Mouse (Mus musculus): ENCODE measurements around the gene Klf2. TPM values are rescaled to one million over a fixed set of nuclear protein-coding genes. Genes with fewer than 3 reads are reported as not detected.

Klf2 gene
- total and polyA plus RNA-seq, 3 experiments = 0.12 to 1.4 TPM; not detected in 1

- TF ChIP-seq EP300 (IDR thresholded peaks at IDR 0.05; ENCODE audit: low read length) = no peak
- TF ChIP-seq MAX (IDR thresholded peaks at IDR 0.05; ENCODE audit: low read length) = no peak
- TF ChIP-seq ETS1 (conservative IDR thresholded peaks at IDR 0.05; ENCODE audit: low read depth, low read length) = no peak
- no peak overlapping the region for H3K27ac ChIP-seq (ENCODE audit: insufficient read depth, low read depth)
- H3K9me3 ChIP-seq (replicated peaks; ENCODE audit: low read length) = no peaks in the 10 kb centered on the region
- H3K27me3 ChIP-seq (replicated peaks) = no peaks in the 10 kb centered on the region
- peaks cover 5 to 75% of the 10 kb centered on the region in 2 experiments for H3K4me1 ChIP-seq (ENCODE audit: control insufficient read depth in 1 of 2, insufficient read depth in 2 of 2)
- no peaks in the 10 kb centered on the region for H3K79me2 ChIP-seq (replicated peaks; ENCODE audit: control insufficient read depth, extremely low read depth, insufficient read depth, poor library complexity, severe bottlenecking)
- no peak overlapping the region for H3K4me2 ChIP-seq (ENCODE audit: insufficient read depth, low read depth, poor library complexity, severe bottlenecking)
- dilution Hi-C loops (cut with MboI; ENCODE audit: extremely low pct_ligation_motif_present, extremely low pct_unique_long_range_greater_than_20kb, low sequenced_read_pairs) = no loop called here
- DNase-seq (ENCODE audit: extremely low read depth) = no peak
- H3K4me3 ChIP-seq (replicated peaks in 1 of 3; ENCODE audit: low read depth in 2 of 3, low read length in 2 of 3, poor library complexity in 1 of 3) = no peak overlapping the region
- H3K36me3 ChIP-seq (replicated peaks in 1 of 2; ENCODE audit: control insufficient read depth in 1 of 2, insufficient read depth in 1 of 2, low read length in 1 of 2) = peaks cover 35 to 74% of the 10 kb centered on the region in 2 experiments
- no peak overlapping the region for H3K9ac ChIP-seq (ENCODE audit: insufficient read depth, low read depth)
- in situ Hi-C loops (cut with MboI; ENCODE audit: low pct_ligation_motif_present, low pct_unique_long_range_greater_than_20kb, low sequenced_read_pairs) = no loop called here
Measured at GRCm38 (mm10) chr8:72354272-72354671, 35.4 kb downstream of the Klf2 start.

- peaks cover 44 to 89% of the 10 kb centered on the region in 2 experiments for H3K36me3 ChIP-seq (replicated peaks in 1 of 2; ENCODE audit: control insufficient read depth in 1 of 2, insufficient read depth in 1 of 2, low read length in 1 of 2)
- H3K4me1 ChIP-seq (ENCODE audit: control insufficient read depth in 1 of 2, insufficient read depth in 2 of 2) = peaks cover 0 to 55% of the 10 kb centered on the region in 2 experiments; a peak in 2 of 4 replicates
- H3K9ac ChIP-seq (ENCODE audit: insufficient read depth, low read depth) = no peak overlapping the region
- in situ Hi-C loops (cut with MboI; ENCODE audit: low pct_ligation_motif_present, low pct_unique_long_range_greater_than_20kb, low sequenced_read_pairs) (no loop called here), dilution Hi-C loops (cut with MboI; ENCODE audit: extremely low pct_ligation_motif_present, extremely low pct_unique_long_range_greater_than_20kb, low sequenced_read_pairs) (no loop called here)
- no peak overlapping the region for H3K27ac ChIP-seq (ENCODE audit: insufficient read depth, low read depth)
- TF ChIP-seq ZNF384 (IDR thresholded peaks at IDR 0.05; ENCODE audit: low read depth, low read length) (no peak), ELF1 (IDR thresholded peaks at IDR 0.05; ENCODE audit: low read depth, low read length) (no peak), HCFC1 (IDR thresholded peaks at IDR 0.05; ENCODE audit: low read depth, low read length) (no peak), IRF4 (IDR thresholded peaks at IDR 0.05; ENCODE audit: low read depth, low read length) (no peak), ETS1 (conservative IDR thresholded peaks at IDR 0.05; ENCODE audit: low read depth, low read length) (no peak), TCF12 (IDR thresholded peaks at IDR 0.05; ENCODE audit: low read depth, low read length) (no peak), CTCF (conservative IDR thresholded peaks at IDR 0.05 in 1 of 2, IDR thresholded peaks at IDR 0.05 in 1 of 2; ENCODE audit: low read depth in 2 of 2, low read length in 2 of 2) (no peak), NRF1 (IDR thresholded peaks at IDR 0.05; ENCODE audit: low read depth, low read length) (no peak), SMC3 (IDR thresholded peaks at IDR 0.05; ENCODE audit: low read depth, low read length) (no peak), E2F4 (IDR thresholded peaks at IDR 0.05; ENCODE audit: insufficient replicate concordance, low read depth, low read length) (no peak), NELFE (IDR thresholded peaks at IDR 0.05; ENCODE audit: low read depth, low read length) (no peak), SIN3A (IDR thresholded peaks at IDR 0.05; ENCODE audit: low read length) (no peak), RAD21 (IDR thresholded peaks at IDR 0.05; ENCODE audit: low read depth, low read length) (no peak)
- no peak overlapping the region for H3K4me3 ChIP-seq (replicated peaks in 1 of 3; ENCODE audit: low read depth in 2 of 3, low read length in 2 of 3, poor library complexity in 1 of 3)
- H3K4me2 ChIP-seq (ENCODE audit: insufficient read depth, low read depth, poor library complexity, severe bottlenecking) = no peak overlapping the region
- H3K9me3 ChIP-seq (replicated peaks; ENCODE audit: low read length) = no peaks in the 10 kb centered on the region
- no peaks in the 10 kb centered on the region for H3K79me2 ChIP-seq (replicated peaks; ENCODE audit: control insufficient read depth, extremely low read depth, insufficient read depth, poor library complexity, severe bottlenecking)
- no peak for DNase-seq (ENCODE audit: extremely low read depth)
- H3K27me3 ChIP-seq (replicated peaks) = no peaks in the 10 kb centered on the region
Measured at GRCm38 (mm10) chr8:72356593-72356992, 37.8 kb downstream of the Klf2 start.

Measured in CH12.LX (cell line).